Mouse (Mus musculus) liver, embryonic 11.5 days (tissue): ENCODE results near the gene Tusc2. TPM values are rescaled to one million over a fixed set of nuclear protein-coding genes. Genes with fewer than 3 reads are reported as not detected.

Source experiments
- ATAC-seq: fragments of 200-750 bp; cut with Nextera tagmentation; replicated peaks from 2 replicates; pipeline ENCODE4 v1.8.0; 2017; ENCODE audit warnings: moderate number of reproducible peaks, mild to moderate bottlenecking, moderate TSS enrichment, moderate library complexity; ENCODE audit not compliant: low FRiP score
- DNase-seq: peaks from one replicate; pipeline ENCODE4 v3.0.0-alpha.2; 2017; ENCODE audit warnings: low spot score
- H3K27ac ChIP-seq: fragments of 300-500 bp; sonication (generic); 2 replicates; pipeline ENCODE4 v1.5.1; 2014; ENCODE audit warnings: mild to moderate bottlenecking, low read depth, low read length, control low read depth
- H3K27me3 ChIP-seq: fragments of 300-500 bp; sonication (generic); replicated peaks from 2 replicates; pipeline ENCODE4 v1.6.1; 2014; ENCODE audit warnings: low read length, mixed read lengths; ENCODE audit not compliant: control insufficient read depth, insufficient read depth
- H3K36me3 ChIP-seq: fragments of 300-500 bp; sonication (generic); 2 replicates; pipeline ENCODE4 v1.6.1; 2014; ENCODE audit warnings: mild to moderate bottlenecking, low read length, moderate library complexity, mixed read lengths; ENCODE audit not compliant: control insufficient read depth, insufficient read depth
- H3K4me1 ChIP-seq: fragments of 300-500 bp; sonication (generic); replicated peaks from 2 replicates; pipeline ENCODE4 v1.6.1; 2014; ENCODE audit warnings: low read length, mixed read lengths; ENCODE audit not compliant: control insufficient read depth, insufficient read depth
- H3K4me2 ChIP-seq: fragments of 300-500 bp; sonication (generic); 2 replicates; pipeline ENCODE4 v1.6.1; 2014; ENCODE audit warnings: mild to moderate bottlenecking, control low read depth, moderate library complexity
- H3K4me3 ChIP-seq: fragments of 300-500 bp; sonication (generic); 2 replicates; pipeline ENCODE4 v1.5.1; 2014; ENCODE audit warnings: low read depth, low read length, control low read depth
- H3K9ac ChIP-seq: fragments of 300-500 bp; sonication (generic); 2 replicates; pipeline ENCODE4 v1.6.1; 2014; ENCODE audit warnings: low read depth, low read length, control low read depth
- H3K9me3 ChIP-seq: fragments of 300-500 bp; sonication (generic); 2 replicates; pipeline ENCODE4 v1.6.1; 2016; ENCODE audit warnings: low read length, inconsistent platforms, mixed read lengths; ENCODE audit not compliant: control insufficient read depth
- WGBS: fragments of 180-500 bp; shearing (Covaris S2); extraction: QIAGEN DNeasy Blood & Tissue Kit; methylation state at CpG from one replicate; pipeline ENCODE4 v1.1.7; 2014; 5-methylcytosine and 5-hydroxymethylcytosine counted together
- polyA plus RNA-seq: library from polyadenylated mRNA; unstranded; fragments of >200 nt; fragmentation: Nextera tagmentation; extraction: Ambion mirVana; gene quantifications from 2 replicates; pipeline ENCODE4 v1.2.1, GENCODE M21; 2014

Tusc2 gene
- 60.6 and 62.7 TPM in 2 replicates for polyA plus RNA-seq

DNA sequence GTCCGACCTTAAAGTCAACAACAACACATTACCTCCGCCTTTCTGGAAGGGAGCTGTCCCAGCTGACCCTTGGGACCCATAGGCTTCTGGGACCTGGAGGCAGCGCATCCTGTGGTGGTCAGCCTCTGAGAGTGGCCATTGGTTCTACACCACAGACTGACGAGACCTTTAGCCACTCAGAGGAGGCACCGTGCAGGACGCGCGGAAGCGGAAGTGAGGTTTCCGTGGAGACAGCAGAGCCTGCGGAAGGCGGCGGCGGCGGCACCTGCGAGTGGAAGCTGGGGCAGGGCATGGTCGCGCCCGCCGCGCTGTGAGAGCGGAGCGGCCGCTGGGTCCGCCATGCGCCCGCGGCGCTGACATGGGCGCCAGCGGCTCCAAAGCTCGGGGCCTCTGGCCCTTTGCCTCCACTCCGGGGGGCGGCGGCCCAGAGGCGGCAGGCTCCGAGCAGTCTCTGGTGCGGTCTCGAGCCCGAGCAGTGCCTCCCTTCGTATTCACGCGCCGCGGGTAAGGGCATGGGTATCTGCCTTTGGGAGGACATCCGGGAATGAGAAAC lies at the start of gene Tusc2:
Gene Tusc2 (plus strand): TSS at position 227 of the 553 bp plus-strand sequence.
- no peaks in the 10 kb centered on the region for H3K27me3 ChIP-seq
- no peaks in the 10 kb centered on the region for H3K9me3 ChIP-seq
- DNase-seq (peak; percentile 90), ATAC-seq (peak; percentile 94)
- peak within 1 kb of the TSS; percentile 89 for H3K9ac ChIP-seq
- H3K27ac ChIP-seq: peak within 1 kb of the TSS; percentile 65; the same call in 1 of the 2 replicates
- peaks cover 45% of the 10 kb centered on the region for H3K36me3 ChIP-seq
- peak within 1 kb of the TSS; percentile 95 for H3K4me3 ChIP-seq
- peaks cover 33% of the 10 kb centered on the region for H3K4me1 ChIP-seq
- WGBS: under 1% methylated on average over 46 of the region's 46 CpGs
- H3K4me2 ChIP-seq: peak within 1 kb of the TSS; percentile 95

DNA sequence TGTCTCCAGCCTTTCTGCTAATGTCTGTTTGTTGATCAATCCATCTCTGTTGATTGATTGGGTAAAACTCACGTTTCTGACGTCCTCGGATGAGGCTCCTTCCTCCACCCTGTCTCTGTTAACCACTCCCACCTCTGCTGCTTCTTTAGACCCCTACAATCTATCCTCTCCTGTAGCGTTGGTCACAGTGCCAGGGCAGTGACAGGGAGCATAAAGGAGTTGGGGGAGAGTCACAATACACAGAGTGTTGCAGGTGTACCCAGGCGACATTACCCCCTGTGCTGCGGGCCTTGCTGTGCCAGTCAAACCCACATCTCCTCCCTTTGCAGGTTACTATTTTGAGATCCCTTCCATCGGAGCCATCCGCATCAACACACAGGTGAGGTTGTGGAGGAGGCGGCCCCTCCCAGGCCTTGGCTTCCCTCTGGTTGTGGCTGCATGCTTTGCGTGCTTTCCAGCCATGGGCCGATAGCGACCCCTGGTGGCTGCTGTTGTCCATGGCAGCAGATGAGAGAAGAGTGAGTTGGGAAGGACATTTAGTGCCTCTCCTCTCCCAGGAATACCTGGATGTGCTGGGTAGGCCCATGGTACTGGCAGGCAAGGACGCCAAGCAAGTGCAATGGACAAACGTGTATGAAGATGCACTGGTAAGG lies 48.6 kb upstream of the Tusc2 start:
- ATAC-seq: peak; percentile 38
- WGBS: 24% methylated on average over 14 of the region's 14 CpGs

DNA sequence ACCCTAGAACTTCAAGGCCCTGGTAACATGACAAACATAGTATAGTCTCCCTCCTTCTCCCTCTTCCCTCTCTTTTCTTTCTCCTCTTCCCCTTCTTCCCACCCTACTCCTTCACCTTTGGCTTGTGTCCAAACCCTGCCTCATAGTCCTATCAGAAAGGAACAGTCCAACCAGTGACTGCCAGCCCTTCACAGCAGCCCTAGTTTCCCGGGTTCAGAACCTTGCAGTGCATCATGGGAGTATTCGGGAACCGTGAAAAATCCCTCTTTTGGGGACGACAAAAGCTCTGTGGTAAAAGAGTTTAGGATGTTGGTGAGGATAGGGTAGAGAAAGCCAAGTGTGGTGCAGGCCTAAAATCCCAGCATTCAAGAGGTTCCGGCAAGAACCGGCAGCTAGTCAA lies 42.7 kb upstream of the Tusc2 start:
- H3K27me3 ChIP-seq: peaks cover 13% of the 10 kb centered on the region
- 66% methylated on average over 6 of the region's 6 CpGs for WGBS
- no peak for DNase-seq

More for the DNA sequence above, 48.6 kb upstream of the Tusc2 start:
- peaks cover 10% of the 10 kb centered on the region for H3K27me3 ChIP-seq
- H3K27ac ChIP-seq: no peak overlapping the region
- H3K36me3 ChIP-seq: no peaks in the 10 kb centered on the region
- no peak overlapping the region for H3K4me2 ChIP-seq
- H3K4me3 ChIP-seq: no peak overlapping the region
- H3K4me1 ChIP-seq: 0 out of 2 replicates have a peak, but pooled peaks cover 4% of the 10 kb centered on the region
- no peaks in the 10 kb centered on the region for H3K9me3 ChIP-seq
- peak; percentile 86 for DNase-seq
- no peak overlapping the region for H3K9ac ChIP-seq

GRCm38 (mm10) chr9:107521190-107521589 lies 41.9 kb upstream of the Tusc2 start:
- H3K4me2 ChIP-seq: peak overlapping the region; percentile 40

More for the DNA sequence above, 42.7 kb upstream of the Tusc2 start:
- ATAC-seq: no peak
- Histone ChIP-seq H3K9me3 (no peaks in the 10 kb centered on the region), H3K9ac (no peak overlapping the region), H3K4me1 (peaks cover 9% of the 10 kb centered on the region; the same call in 1 of the 2 replicates), H3K36me3 (no peaks in the 10 kb centered on the region), H3K27ac (no peak overlapping the region), H3K4me2 (no peak overlapping the region), H3K4me3 (no peak overlapping the region)

GRCm38 (mm10) chr9:107521711-107522399 lies 41.2 kb upstream of the Tusc2 start:
- WGBS: 23% methylated on average over 25 of the region's 25 CpGs
- Histone ChIP-seq H3K9ac (0 out of 2 replicates have a peak overlapping the region, but pooled peaks have one; percentile 6), H3K27ac (no peak overlapping the region), H3K36me3 (no peaks in the 10 kb centered on the region), H3K4me3 (0 out of 2 replicates have a peak overlapping the region, but pooled peaks have one; percentile 2), H3K9me3 (no peaks in the 10 kb centered on the region), H3K4me2 (peak overlapping the region; percentile 40), H3K27me3 (peaks cover 28% of the 10 kb centered on the region), H3K4me1 (peaks cover 11% of the 10 kb centered on the region)
- DNase-seq: no peak
- ATAC-seq: no peak

More at GRCm38 (mm10) chr9:107521190-107521589, 41.9 kb upstream of the Tusc2 start:
- Histone ChIP-seq H3K9ac (no peak overlapping the region), H3K27me3 (peaks cover 22% of the 10 kb centered on the region), H3K4me3 (no peak overlapping the region), H3K36me3 (no peaks in the 10 kb centered on the region), H3K27ac (no peak overlapping the region), H3K4me1 (peaks cover 9% of the 10 kb centered on the region; the same call in 1 of the 2 replicates), H3K9me3 (no peaks in the 10 kb centered on the region)
- WGBS: 55% methylated on average over 5 of the region's 5 CpGs
- ATAC-seq (no peak), DNase-seq (no peak)

DNA sequence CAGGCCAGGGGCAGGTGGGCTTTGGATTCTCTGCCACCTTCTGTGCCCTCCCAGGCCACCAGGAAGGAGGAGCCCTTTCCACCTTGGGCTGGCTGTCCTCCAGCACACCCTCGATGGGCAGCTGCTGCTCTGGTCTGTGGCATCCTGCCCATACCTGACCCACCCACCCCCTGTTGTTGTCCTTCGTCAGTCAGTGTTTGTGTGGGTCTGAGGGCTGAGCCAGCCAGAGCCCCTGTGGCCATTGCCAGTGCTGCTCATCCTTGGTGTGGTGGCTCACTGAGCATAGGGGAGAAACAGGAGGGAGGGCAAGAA lies 40.7 kb upstream of the Tusc2 start:
- Histone ChIP-seq H3K4me3 (no peak overlapping the region), H3K4me2 (peak overlapping the region; percentile 40), H3K27ac (no peak overlapping the region), H3K36me3 (no peaks in the 10 kb centered on the region), H3K9ac (0 out of 2 replicates have a peak overlapping the region, but pooled peaks have one; percentile 6), H3K9me3 (no peaks in the 10 kb centered on the region), H3K27me3 (peaks cover 33% of the 10 kb centered on the region), H3K4me1 (peaks cover 16% of the 10 kb centered on the region)
- 54% methylated on average over 2 of the region's 2 CpGs for WGBS
- no peak for DNase-seq
- ATAC-seq: no peak

DNA sequence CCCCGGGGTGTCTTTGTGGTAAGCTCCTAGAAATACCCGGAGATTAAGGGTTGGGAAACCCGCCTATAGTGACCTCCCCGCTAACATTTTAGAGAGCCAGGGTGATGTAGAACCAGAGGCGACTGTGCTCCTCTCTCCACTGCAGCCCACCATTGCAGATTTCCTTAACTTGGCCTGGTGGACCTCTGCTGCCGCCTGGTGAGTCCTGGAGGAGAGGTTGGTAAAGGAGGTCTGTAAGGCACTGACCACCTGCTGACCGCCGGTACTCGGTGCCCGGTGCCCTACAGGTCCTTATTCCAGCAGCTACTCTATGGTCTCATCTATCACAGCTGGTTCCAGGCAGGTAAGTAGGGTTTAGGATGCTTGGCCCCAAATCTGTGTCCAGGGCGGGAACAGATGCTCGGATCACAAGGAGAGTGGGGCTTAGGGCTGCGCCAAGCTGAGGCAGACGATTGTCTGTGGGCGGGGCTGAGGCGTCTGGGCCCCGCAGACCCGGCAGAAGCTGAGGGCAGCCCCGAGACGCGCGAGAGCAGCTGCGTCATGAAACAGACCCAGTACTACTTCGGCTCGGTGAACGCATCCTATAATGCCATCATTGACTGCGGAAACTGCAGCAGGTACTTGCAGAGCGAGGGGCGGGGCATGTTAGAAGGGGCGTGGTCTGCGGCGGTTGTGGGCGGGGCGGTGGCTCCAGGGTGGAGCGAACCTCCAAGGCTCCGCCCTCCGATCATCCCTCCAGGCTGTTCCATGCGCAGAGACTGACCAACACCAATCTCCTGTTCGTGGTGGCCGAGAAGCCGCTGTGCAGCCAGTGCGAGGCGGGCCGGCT lies 36.6 kb upstream of the Tusc2 start:
- Histone ChIP-seq H3K4me1 (peaks cover 14% of the 10 kb centered on the region), H3K36me3 (no peaks in the 10 kb centered on the region), H3K9me3 (no peaks in the 10 kb centered on the region), H3K27me3 (peaks cover 35% of the 10 kb centered on the region), H3K9ac (peak overlapping the region; percentile 34; the same call in 1 of the 2 replicates), H3K4me2 (peak overlapping the region; percentile 88), H3K27ac (no peak overlapping the region), H3K4me3 (peak overlapping the region; percentile 53)
- DNase-seq: peak; percentile 93
- WGBS: 6% methylated on average over 42 of the region's 44 CpGs
- peak; percentile 78 for ATAC-seq

GRCm38 (mm10) chr9:107533791-107534407 lies 29.2 kb upstream of the Tusc2 start, which contains the start of gene Tmem115:
Tmem115 (plus strand) TSS chr9:107533945.
- Histone ChIP-seq H3K9ac (peak within 1 kb of the TSS; percentile 94), H3K4me1 (peaks cover 22% of the 10 kb centered on the region), H3K36me3 (peaks cover 18% of the 10 kb centered on the region), H3K4me3 (peak within 1 kb of the TSS; percentile 83), H3K9me3 (no peaks in the 10 kb centered on the region), H3K27ac (peak within 1 kb of the TSS; percentile 76), H3K4me2 (peak within 1 kb of the TSS; percentile 98), H3K27me3 (no peaks in the 10 kb centered on the region)
- DNase-seq (peak; percentile 88), ATAC-seq (peak; percentile 98)
- under 1% methylated on average over 48 of the region's 48 CpGs for WGBS
